Mouse (Mus musculus): ENCODE results near the gene Polr2a.

DNA sequence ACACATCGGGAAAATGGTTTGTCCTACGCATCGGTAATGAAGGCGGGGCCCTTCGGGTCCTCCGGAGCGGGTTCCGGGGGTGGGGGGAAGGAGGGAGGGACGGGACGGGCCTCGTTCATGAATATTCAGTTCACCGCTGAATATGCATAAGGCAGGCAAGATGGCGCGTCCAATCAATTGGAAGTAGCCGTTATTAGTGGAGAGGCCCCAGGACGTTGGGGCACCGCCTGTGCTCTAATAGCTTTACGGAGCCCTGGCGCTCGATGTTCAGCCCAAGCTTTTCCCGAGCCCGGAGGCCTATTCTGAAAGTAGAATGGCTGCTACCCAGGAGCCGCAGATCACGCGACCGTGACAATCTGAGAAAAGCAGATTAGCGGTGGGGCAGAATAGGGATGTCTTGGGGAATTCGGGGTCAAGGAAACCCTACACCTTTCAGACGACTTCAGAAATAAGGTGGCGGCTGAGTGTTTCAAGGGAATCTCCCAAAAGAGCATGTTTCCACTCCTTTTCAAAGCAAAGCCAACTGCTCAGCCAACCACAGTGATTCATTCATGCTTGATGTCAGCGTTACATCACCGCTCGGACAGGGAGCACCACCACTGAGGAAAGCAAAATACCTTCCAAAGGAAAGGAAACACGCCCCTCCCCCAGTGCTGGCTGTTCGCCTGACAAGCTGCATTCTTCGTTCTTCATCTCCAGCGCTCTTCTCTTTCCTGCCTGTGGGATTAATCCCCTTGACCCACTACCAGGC is 709 bp upstream of the Polr2a start:
- TF ChIP-seq CTCF (IDR thresholded peaks at IDR 0.05; ENCODE audit: low read depth) (no peak), EP300 (IDR thresholded peaks at IDR 0.05; ENCODE audit: low read depth) (no peak)
